Mouse (Mus musculus) liver, embryonic 14.5 days (tissue): ENCODE data around the gene Nid2.

Source experiments
- CTCF ChIP-seq: IDR thresholded peaks from 2 replicates; pipeline ENCODE4 v1.5.1; 2016; ENCODE audit warnings: antibody characterized with exemption, low read depth, control low read depth
- EP300 ChIP-seq: IDR thresholded peaks from 2 replicates; pipeline ENCODE4 v1.6.1; 2016; ENCODE audit warnings: antibody characterized with exemption, low read depth

DNA sequence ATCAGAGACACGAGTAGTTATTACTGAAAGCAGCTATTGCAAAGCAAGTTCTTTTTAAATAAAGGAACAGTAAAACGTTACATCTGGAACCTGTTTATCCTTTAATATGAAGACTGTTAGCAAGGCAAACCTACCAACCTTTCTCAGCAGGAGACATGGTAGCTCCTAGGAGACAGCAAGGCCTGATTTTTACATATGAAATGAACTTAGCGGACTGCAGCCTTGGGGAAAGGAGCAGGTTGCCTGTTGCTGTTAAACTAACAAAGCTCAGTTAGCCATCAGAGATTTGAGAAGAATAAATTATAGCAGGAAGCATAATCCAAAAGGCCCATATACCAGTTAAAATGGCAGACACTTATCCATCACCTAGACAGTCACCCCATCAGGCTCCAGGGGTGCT is 102.4 kb downstream of the Nid2 start:
- no peak for TF ChIP-seq CTCF
- TF ChIP-seq EP300, result no peak
